Mouse (Mus musculus) urinary bladder, adult 2 months (tissue): ENCODE data around the gene Lgals9. TPM values are rescaled to one million over a fixed set of nuclear protein-coding genes. Genes with fewer than 3 reads are reported as not detected.

Experiments used
- DNase-seq: peaks from one replicate; pipeline ENCODE4 v3.0.0; 2022; ENCODE audit warnings: low spot score
- polyA plus RNA-seq: library from polyadenylated mRNA; depleted of rRNA; stranded (reverse); fragments of >200 nt; gene quantifications from 2 replicates; pipeline ENCODE4 v1.2.3, GENCODE M21; 2012; rRNA removed

Lgals9 gene
- polyA plus RNA-seq, 1 experiment, result 76.8 TPM

GRCm38 (mm10) chr11:78920411-78920939 is 64.3 kb downstream of the Lgals9 start, which contains the start of gene Nos2:
Nos2 (plus strand) TSS chr11:78920787.
- no peak for DNase-seq

GRCm38 (mm10) chr11:78919745-78920144 is 65.0 kb downstream of the Lgals9 start:
- DNase-seq, result no peak

- DNase-seq, result no peak
These were observed 68.3 kb downstream of the Lgals9 start for GRCm38 (mm10) chr11:78916410-78916809.

GRCm38 (mm10) chr11:78915473-78915872 is 69.3 kb downstream of the Lgals9 start:
- DNase-seq, result no peak

Other genes with a start within 250 kb of the Lgals9 start
- gene Ccnq, start 233.2 kb downstream of the Lgals9 start, polyA plus RNA-seq, result 35.4 and 41.7 TPM in 2 replicates
- 13.9 and 21.3 TPM in 2 replicates for gene Lyrm9, start 158.4 kb downstream of the Lgals9 start, polyA plus RNA-seq
- 1.1 TPM in 2 replicates for gene Nos2, start 64.2 kb downstream of the Lgals9 start, polyA plus RNA-seq
- gene Ksr1, start 161.5 kb upstream of the Lgals9 start, polyA plus RNA-seq, result 12.2 and 16.4 TPM in 2 replicates